Mouse (Mus musculus) ES-Bruce4 (cell line): ENCODE measurements at regions not wholly inside any gene's neighbourhood (a gene's known extent, or its start where the extent isn't known, plus 50 kb on each side); places are given as distances from the start of the nearest gene placed in this dataset.

ENCODE experiments used
- H3K27ac ChIP-seq: 2 replicates; pipeline ENCODE4 v1.5.1; 2012; ENCODE audit warnings: low read length, inconsistent platforms; ENCODE audit not compliant: insufficient read depth
- H3K27me3 ChIP-seq: 2 replicates; pipeline ENCODE4 v1.6.1; 2012; ENCODE audit warnings: mild to moderate bottlenecking, low read length, inconsistent platforms; ENCODE audit not compliant: control insufficient read depth, poor library complexity, insufficient read depth, severe bottlenecking
- H3K36me3 ChIP-seq: 2 replicates; pipeline ENCODE4 v1.6.1; 2012; ENCODE audit warnings: inconsistent platforms, mild to moderate bottlenecking, low read length, moderate library complexity; ENCODE audit not compliant: control insufficient read depth, poor library complexity, insufficient read depth, severe bottlenecking
- H3K4me1 ChIP-seq: one replicate; pipeline ENCODE4 v1.8.1; 2011; ENCODE audit warnings: low read length; ENCODE audit not compliant: control insufficient read depth, insufficient read depth
- H3K4me3 ChIP-seq: 2 replicates; pipeline ENCODE4 v1.5.1; 2011; ENCODE audit warnings: low read depth, mild to moderate bottlenecking, low read length
- H3K9ac ChIP-seq: 2 replicates; pipeline ENCODE4 v1.6.1; 2012; ENCODE audit warnings: low read depth, mild to moderate bottlenecking, inconsistent platforms; ENCODE audit not compliant: poor library complexity, severe bottlenecking
- H3K9me3 ChIP-seq: replicated peaks from 2 replicates; pipeline ENCODE4 v1.6.1; 2012; ENCODE audit warnings: mild to moderate bottlenecking, low read length, inconsistent platforms; ENCODE audit not compliant: control insufficient read depth, poor library complexity, insufficient read depth, severe bottlenecking
- CTCF ChIP-seq: IDR thresholded peaks from one replicate; pipeline ENCODE4 v1.8.1; 2011; ENCODE audit warnings: low read depth, low read length
- EP300 ChIP-seq: IDR thresholded peaks from 2 replicates; pipeline ENCODE4 v1.6.1; 2011; ENCODE audit warnings: low read depth, low read length; ENCODE audit not compliant: insufficient read depth
- POLR2A ChIP-seq: IDR thresholded peaks from one replicate; pipeline ENCODE4 v1.8.1; 2011; ENCODE audit warnings: low read length; ENCODE audit not compliant: insufficient read depth

- Histone ChIP-seq H3K4me1 (no peaks in the 10 kb centered on the region), H3K27ac (no peak overlapping the region), H3K36me3 (no peaks in the 10 kb centered on the region), H3K27me3 (no peaks in the 10 kb centered on the region), H3K9ac (no peak overlapping the region), H3K9me3 (no peaks in the 10 kb centered on the region), H3K4me3 (no peak overlapping the region)
- no peak for TF ChIP-seq POLR2A
- TF ChIP-seq CTCF: no peak
- no peak for TF ChIP-seq EP300
Observed at GRCm38 (mm10) chr10:66433490-66433889, 662.4 kb upstream of the Jmjd1c start.

- Histone ChIP-seq H3K4me1 (no peaks in the 10 kb centered on the region), H3K36me3 (no peaks in the 10 kb centered on the region), H3K9me3 (0 out of 2 replicates have a peak, but pooled peaks cover 2% of the 10 kb centered on the region), H3K9ac (no peak overlapping the region), H3K4me3 (no peak overlapping the region), H3K27ac (no peak overlapping the region), H3K27me3 (no peaks in the 10 kb centered on the region)
- TF ChIP-seq EP300 (no peak), POLR2A (no peak), CTCF (no peak)
Observed at GRCm38 (mm10) chr10:66470684-66471083, 625.2 kb upstream of the Jmjd1c start.

GRCm38 (mm10) chr10:66472038-66472437 lies 623.9 kb upstream of the Jmjd1c start:
- Histone ChIP-seq H3K4me3 (no peak overlapping the region), H3K4me1 (no peaks in the 10 kb centered on the region), H3K9me3 (0 out of 2 replicates have a peak, but pooled peaks cover 2% of the 10 kb centered on the region), H3K36me3 (no peaks in the 10 kb centered on the region), H3K9ac (no peak overlapping the region), H3K27ac (no peak overlapping the region), H3K27me3 (no peaks in the 10 kb centered on the region)
- TF ChIP-seq CTCF (no peak), EP300 (no peak), POLR2A (no peak)

- Histone ChIP-seq H3K27me3 (no peaks in the 10 kb centered on the region), H3K9ac (no peak overlapping the region), H3K9me3 (0 out of 2 replicates have a peak, but pooled peaks cover 2% of the 10 kb centered on the region), H3K27ac (no peak overlapping the region), H3K4me3 (no peak overlapping the region), H3K4me1 (no peaks in the 10 kb centered on the region), H3K36me3 (no peaks in the 10 kb centered on the region)
- TF ChIP-seq EP300: no peak
- no peak for TF ChIP-seq CTCF
- TF ChIP-seq POLR2A: no peak
Observed at GRCm38 (mm10) chr10:66475187-66475735, 620.7 kb upstream of the Jmjd1c start.

GRCm38 (mm10) chr10:66490871-66491270 lies 605.1 kb upstream of the Jmjd1c start:
- no peak overlapping the region for H3K4me3 ChIP-seq
- no peaks in the 10 kb centered on the region for H3K4me1 ChIP-seq
- H3K9ac ChIP-seq: no peak overlapping the region
- H3K27me3 ChIP-seq: no peaks in the 10 kb centered on the region
- no peaks in the 10 kb centered on the region for H3K9me3 ChIP-seq
- TF ChIP-seq POLR2A (no peak), EP300 (no peak)
- no peak overlapping the region for H3K27ac ChIP-seq
- no peaks in the 10 kb centered on the region for H3K36me3 ChIP-seq

GRCm38 (mm10) chr10:66491850-66492249 lies 604.1 kb upstream of the Jmjd1c start:
- Histone ChIP-seq H3K4me3 (no peak overlapping the region), H3K4me1 (no peaks in the 10 kb centered on the region), H3K27me3 (no peaks in the 10 kb centered on the region), H3K9me3 (no peaks in the 10 kb centered on the region), H3K27ac (no peak overlapping the region), H3K9ac (no peak overlapping the region), H3K36me3 (no peaks in the 10 kb centered on the region)
- TF ChIP-seq CTCF (no peak), POLR2A (no peak), EP300 (no peak)
